Mouse (Mus musculus) spleen, adult 2 months (tissue): ENCODE measurements around the gene Vps45.

ENCODE experiments used
- CTCF ChIP-seq: fragments of 200-500 bp; IDR thresholded peaks from 2 replicates; pipeline ENCODE4 v1.5.1; 2011; ENCODE audit warnings: mild to moderate bottlenecking, inconsistent platforms; ENCODE audit not compliant: insufficient read depth, insufficient read length, insufficient replicate concordance; ENCODE audit errors: extremely low read depth
- POLR2A ChIP-seq: fragments of 200-500 bp; IDR thresholded peaks from 2 replicates; pipeline ENCODE4 v1.6.1; 2011; ENCODE audit warnings: low read depth, low read length, inconsistent platforms

- no peak for TF ChIP-seq CTCF
- no peak for TF ChIP-seq POLR2A
These were observed 37.5 kb downstream of the Vps45 start for GRCm38 (mm10) chr3:96020735-96021134.
